Mouse (Mus musculus): ENCODE results near the gene Ifi27l2b.

Ifi27l2b gene

GRCm38 (mm10) chr12:103433986-103434731, 22.9 kb downstream of the Ifi27l2b start, which contains the start of gene Ifi27:
Gene Ifi27, plus strand, starts transcription at chr12:103434211.
- peak; percentile 81 for DNase-seq

- no peak for DNase-seq
Measured at GRCm38 (mm10) chr12:103433430-103433829, 23.6 kb downstream of the Ifi27l2b start.

- DNase-seq = no peak
Measured at GRCm38 (mm10) chr12:103426710-103427109, 30.3 kb downstream of the Ifi27l2b start.

- peak; percentile 98 to 99 for DNase-seq
Measured at GRCm38 (mm10) chr12:103425729-103426470, 31.1 kb downstream of the Ifi27l2b start, which contains the start of gene Ddx24. Gene Ddx24, minus strand, starts transcription at chr12:103425830.

DNA sequence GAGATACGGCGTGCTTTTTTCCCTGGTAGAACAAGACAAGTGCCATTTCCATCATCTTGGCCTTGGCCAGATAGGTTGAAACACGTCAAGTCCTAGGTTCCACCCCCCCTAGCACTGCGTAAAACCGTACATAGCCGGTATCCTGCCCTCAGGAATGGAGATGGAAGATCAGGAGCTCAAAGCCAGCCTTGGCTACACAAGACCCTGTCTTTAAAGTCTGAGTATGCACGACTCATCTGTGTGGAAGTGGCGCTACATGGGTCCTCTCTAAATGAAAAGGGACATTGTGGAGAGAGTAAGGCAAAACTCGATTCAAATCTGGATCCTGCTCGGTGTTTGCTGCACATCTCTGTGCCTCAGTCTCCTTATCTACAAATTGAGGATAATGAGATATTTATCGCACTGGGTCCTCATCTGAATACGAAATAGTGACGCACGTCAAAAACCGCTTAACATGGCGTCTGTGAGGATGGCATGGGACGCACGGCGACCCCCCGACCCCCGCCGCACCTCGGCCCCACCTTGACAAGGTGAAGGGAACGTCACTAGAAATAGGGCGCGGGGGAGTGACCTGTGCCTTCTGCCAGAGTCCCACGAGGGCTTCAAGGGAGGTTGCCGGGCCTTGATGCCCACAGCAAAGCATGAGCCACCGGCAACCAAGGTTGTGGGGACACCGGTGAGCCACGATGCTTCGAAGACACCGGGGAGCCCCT, 31.9 kb downstream of the Ifi27l2b start:
- DNase-seq = no peak

DNA sequence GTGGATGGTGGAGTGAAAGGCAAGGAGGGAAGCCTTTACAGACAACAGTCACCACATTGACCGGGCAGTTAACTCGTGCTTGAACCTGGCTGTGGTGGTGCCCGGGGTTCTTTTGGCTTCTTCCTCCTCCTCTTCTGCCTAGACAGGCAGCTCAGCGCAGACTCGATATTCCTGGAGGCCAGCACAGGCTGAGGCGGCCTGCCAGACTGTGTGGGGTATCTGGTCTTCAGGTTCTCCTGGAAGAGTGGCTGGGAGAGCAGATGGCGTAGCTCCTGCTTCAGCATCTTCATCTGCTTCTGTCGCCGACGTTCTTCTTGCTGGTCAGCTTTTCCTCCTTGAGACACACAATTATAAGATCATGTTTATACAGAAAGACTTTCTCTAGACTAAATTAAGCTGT, 48.9 kb downstream of the Ifi27l2b start:
- DNase-seq = no peak

DNA sequence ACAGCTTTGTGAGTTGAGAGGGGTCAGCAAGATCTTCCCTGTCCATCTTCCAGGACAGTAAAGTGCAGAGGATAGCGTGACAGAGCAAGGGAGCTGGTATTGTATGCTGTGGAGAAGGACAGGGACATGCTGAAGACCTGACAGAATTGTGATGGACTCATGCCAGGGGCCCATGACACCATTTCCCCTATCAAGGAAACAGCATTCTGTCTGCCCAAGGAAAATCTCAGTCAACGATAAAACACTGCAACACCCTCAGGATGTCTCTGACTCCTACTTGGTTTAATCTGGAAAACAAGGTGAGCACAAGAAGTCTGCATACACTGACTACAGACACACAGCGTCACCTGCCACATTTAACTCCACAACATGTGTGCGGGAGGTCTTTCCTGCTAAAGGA, 49.3 kb downstream of the Ifi27l2b start, which contains the start of gene 9330161L09Rik:
Gene 9330161L09Rik, minus strand, starts transcription at position 101 of the 400 bp plus-strand sequence.
- DNase-seq = no peak

- DNase-seq = no peak
Measured at GRCm38 (mm10) chr12:103404131-103404530, 52.9 kb downstream of the Ifi27l2b start.
